Mouse (Mus musculus) liver, postnatal 0 days (tissue): ENCODE data around the gene Dbndd2. TPM values are rescaled to one million over a fixed set of nuclear protein-coding genes. Genes with fewer than 3 reads are reported as not detected.

Experiments used
- ATAC-seq: fragments of 200-750 bp; cut with Nextera tagmentation; 2 replicates; pipeline ENCODE4 v1.8.0; 2017; ENCODE audit warnings: mild to moderate bottlenecking, moderate library complexity
- DNase-seq: peaks from one replicate; pipeline ENCODE4 v3.0.0-alpha.2; 2016
- H3K27ac ChIP-seq: fragments of 300-500 bp; sonication (generic); 2 replicates; pipeline ENCODE4 v1.5.1; 2014; ENCODE audit warnings: antibody characterized with exemption, moderate library complexity, mild to moderate bottlenecking, low read depth
- H3K27me3 ChIP-seq: fragments of 300-500 bp; sonication (generic); 2 replicates; pipeline ENCODE4 v1.6.1; 2014; ENCODE audit warnings: low read length, control low read depth, mixed read lengths; ENCODE audit not compliant: insufficient read depth
- H3K36me3 ChIP-seq: fragments of 300-500 bp; sonication (generic); replicated peaks from 2 replicates; pipeline ENCODE4 v1.6.1; 2014; ENCODE audit warnings: mild to moderate bottlenecking, control low read depth, low read length, moderate library complexity, mixed read lengths; ENCODE audit not compliant: insufficient read depth
- H3K4me1 ChIP-seq: fragments of 300-500 bp; sonication (generic); 2 replicates; pipeline ENCODE4 v1.6.1; 2014; ENCODE audit warnings: antibody characterized with exemption, mild to moderate bottlenecking, control low read depth; ENCODE audit not compliant: insufficient read depth
- H3K4me2 ChIP-seq: fragments of 300-500 bp; sonication (generic); 2 replicates; pipeline ENCODE4 v1.6.1; 2014; ENCODE audit warnings: low read depth, mild to moderate bottlenecking, low read length, moderate library complexity, mixed read lengths
- H3K4me3 ChIP-seq: fragments of 300-500 bp; sonication (generic); 2 replicates; pipeline ENCODE4 v1.5.1; 2014; ENCODE audit warnings: low read depth, low read length
- H3K9ac ChIP-seq: fragments of 300-500 bp; sonication (generic); replicated peaks from 2 replicates; pipeline ENCODE4 v1.6.1; 2014; ENCODE audit warnings: mild to moderate bottlenecking, moderate library complexity
- H3K9me3 ChIP-seq: fragments of 300-500 bp; sonication (generic); 2 replicates; pipeline ENCODE4 v1.6.1; 2016; ENCODE audit warnings: mild to moderate bottlenecking, control low read depth, low read length, mixed read lengths
- CTCF ChIP-seq: sonication (generic); IDR thresholded peaks from 2 replicates; pipeline ENCODE4 v1.5.1; 2016; ENCODE audit warnings: antibody characterized with exemption, low read depth
- EP300 ChIP-seq: IDR thresholded peaks from 2 replicates; pipeline ENCODE4 v1.6.1; 2016; ENCODE audit warnings: antibody characterized with exemption, low read depth, mild to moderate bottlenecking
- WGBS: fragments of 180-500 bp; shearing (Covaris S2); extraction: QIAGEN DNeasy Blood & Tissue Kit; methylation state at CpG from one replicate; pipeline ENCODE4 v1.1.7; 2014; ENCODE audit not compliant: insufficient replicate concordance; 5-methylcytosine and 5-hydroxymethylcytosine counted together
- polyA plus RNA-seq: library from polyadenylated mRNA; unstranded; fragments of >200 nt; fragmentation: Nextera tagmentation; extraction: Ambion mirVana; gene quantifications from 2 replicates; pipeline ENCODE4 v1.2.1, GENCODE M21; 2015

The Dbndd2 gene
- polyA plus RNA-seq, 1 experiment from 2014 or later, result 2.7 TPM

DNA sequence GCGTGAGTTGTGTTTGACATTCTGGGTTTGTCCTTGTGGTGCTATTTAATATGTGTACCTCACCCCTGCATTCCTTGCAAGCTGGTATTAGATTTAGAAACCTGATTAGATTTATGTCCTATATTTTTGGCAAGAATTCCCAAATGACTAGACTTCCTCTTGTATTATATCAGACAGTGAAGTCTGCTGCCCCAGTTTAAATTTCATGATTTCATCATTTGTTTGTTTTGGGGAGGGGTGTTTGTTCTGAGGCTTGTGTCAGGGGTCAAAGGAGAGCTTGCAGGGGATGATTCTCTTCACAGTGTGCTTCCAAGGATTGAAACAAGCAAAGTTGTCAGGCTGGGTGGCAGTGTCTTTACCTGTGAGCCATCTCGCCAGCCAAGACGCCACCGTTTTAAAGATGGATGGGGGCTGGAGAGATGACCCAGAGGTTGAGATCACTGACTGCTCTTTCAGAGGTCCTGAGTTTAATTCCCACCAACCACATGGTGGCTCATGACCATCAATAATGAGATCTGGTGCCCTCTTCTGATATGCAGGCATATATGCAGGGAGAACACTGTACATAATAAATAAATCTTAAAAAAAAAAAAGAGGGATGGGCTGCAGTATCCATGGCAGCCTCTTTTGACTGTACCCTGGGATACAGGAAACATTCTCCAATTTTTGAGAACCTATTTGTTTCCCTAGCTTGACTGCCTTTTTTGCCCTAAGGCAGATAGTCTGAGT, 19.9 kb downstream of the Dbndd2 start:
- Histone ChIP-seq H3K4me1 (no peaks in the 10 kb centered on the region), H3K36me3 (peaks cover 44% of the 10 kb centered on the region), H3K4me3 (no peak overlapping the region), H3K9ac (no peak overlapping the region), H3K27ac (peak overlapping the region; percentile 66; the same call in 1 of the 2 replicates), H3K27me3 (no peaks in the 10 kb centered on the region), H3K9me3 (peaks cover 10% of the 10 kb centered on the region), H3K4me2 (no peak overlapping the region)
- 60% methylated on average over 4 of the region's 4 CpGs for WGBS
- TF ChIP-seq CTCF, result peak; percentile 34
- TF ChIP-seq EP300, result peak; percentile 57; the same call in 1 of the 2 replicates
- peak; percentile 75 for ATAC-seq
- no peak for DNase-seq

DNA sequence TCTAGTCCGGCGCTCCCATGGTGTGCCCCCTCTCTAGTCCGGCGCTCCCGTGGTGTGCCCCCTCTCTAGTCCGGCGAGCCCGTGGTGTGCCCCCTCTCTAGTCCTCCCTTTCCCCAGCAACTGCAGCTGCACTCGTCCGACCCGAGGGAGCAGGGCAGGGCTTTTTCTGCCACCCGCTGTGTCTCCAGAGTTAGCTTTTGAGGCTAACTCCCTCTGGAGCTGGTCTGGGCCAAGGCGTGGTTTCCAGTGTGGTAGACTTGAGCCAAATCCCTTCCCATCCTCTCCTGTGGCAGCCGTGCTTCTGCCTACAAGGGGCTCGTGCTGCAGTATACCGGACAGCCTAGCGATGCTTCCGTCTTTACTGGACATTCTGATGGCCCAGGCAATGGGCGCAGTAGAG, 21.9 kb downstream of the Dbndd2 start:
- Histone ChIP-seq H3K4me2 (no peak overlapping the region), H3K9me3 (peaks cover 10% of the 10 kb centered on the region), H3K9ac (no peak overlapping the region), H3K27ac (no peak overlapping the region), H3K36me3 (peaks cover 26% of the 10 kb centered on the region), H3K4me1 (peaks cover 2% of the 10 kb centered on the region; the same call in 1 of the 2 replicates), H3K27me3 (no peaks in the 10 kb centered on the region), H3K4me3 (no peak overlapping the region)
- DNase-seq, result no peak
- 86% methylated on average over 18 of the region's 19 CpGs for WGBS
- ATAC-seq, result no peak
- TF ChIP-seq CTCF (no peak), EP300 (no peak)

DNA sequence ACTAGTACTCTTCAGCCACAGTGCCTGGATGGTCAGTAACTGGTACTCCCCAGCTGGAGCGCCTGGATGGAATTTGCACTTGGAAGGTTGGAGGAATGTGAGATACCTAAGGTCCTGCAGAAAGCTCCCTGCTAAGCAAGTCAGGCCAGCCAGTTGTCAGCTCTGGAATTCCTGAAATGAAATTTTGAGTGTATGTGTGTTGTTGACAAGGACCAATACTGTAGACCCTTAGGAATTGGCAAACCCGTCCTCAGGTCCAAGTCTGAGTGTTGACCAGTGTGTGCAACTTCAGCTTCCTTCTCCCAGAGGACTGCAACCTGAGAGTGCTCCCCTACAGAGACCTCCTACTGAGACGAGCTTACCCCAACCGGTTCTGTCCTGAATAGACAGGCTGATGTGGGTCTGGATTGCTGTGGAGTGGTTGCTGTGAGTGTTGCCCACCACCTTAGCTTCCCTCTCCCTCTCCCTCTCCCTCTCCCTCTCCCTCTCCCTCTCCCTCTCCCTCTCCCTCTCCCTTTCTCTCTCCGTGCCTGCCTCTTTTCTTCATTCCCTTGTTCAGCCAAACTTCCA, 24.8 kb downstream of the Dbndd2 start:
- peaks cover 4% of the 10 kb centered on the region; the same call in 1 of the 2 replicates for H3K4me1 ChIP-seq
- 59% methylated on average over 5 of the region's 5 CpGs for WGBS
- no peaks in the 10 kb centered on the region for H3K27me3 ChIP-seq
- ATAC-seq, result no peak
- DNase-seq, result no peak
- no peaks in the 10 kb centered on the region for H3K9me3 ChIP-seq
- H3K4me3 ChIP-seq, result no peak overlapping the region
- peaks cover 2% of the 10 kb centered on the region; the same call in 1 of the 2 replicates for H3K36me3 ChIP-seq
- TF ChIP-seq CTCF (no peak), EP300 (no peak)
- H3K9ac ChIP-seq, result no peak overlapping the region
- H3K27ac ChIP-seq, result no peak overlapping the region
- no peak overlapping the region for H3K4me2 ChIP-seq

DNA sequence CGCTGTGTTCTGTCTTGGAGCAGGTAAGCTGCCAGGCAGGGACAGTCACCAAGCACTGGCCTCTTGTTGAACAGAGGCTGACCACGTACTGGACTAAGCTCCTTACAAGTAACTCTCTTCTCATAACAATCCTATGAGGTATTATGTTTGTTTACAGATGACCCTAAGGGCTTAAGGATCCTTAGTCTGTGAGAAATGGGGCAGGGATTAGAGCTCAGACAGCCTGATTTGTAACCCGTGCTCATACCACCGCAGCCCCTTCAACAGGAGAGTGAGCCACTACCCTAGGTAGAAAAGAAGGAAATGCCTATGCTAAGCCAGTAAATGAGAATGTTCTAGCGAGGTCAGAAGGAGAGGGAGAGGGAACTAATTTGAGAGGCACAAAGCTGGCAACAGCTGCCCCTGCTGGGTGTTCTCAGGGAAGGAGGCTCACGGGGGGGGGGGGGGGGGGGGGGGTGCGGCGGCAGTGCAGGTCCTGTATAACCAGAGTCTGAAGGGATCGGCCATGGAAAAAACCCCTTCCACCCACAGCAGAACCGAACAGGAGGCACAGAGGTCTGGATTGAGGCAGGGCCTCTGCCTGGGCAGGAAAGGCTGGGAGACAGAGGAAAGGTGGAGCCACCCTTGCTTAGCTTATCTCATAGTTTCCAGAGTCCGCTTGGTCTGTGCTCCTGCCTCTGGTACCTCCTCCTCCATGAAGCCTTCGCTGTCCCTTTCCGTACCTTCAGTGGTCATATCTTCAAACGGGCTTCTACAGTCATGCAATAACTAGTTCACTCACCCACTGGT, 26.4 kb downstream of the Dbndd2 start:
- 0 out of 2 replicates have a peak, but pooled peaks have one; percentile 11 for ATAC-seq
- 50% methylated on average over 11 of the region's 14 CpGs for WGBS
- H3K4me3 ChIP-seq, result no peak overlapping the region
- H3K4me1 ChIP-seq, result peaks cover 4% of the 10 kb centered on the region; the same call in 1 of the 2 replicates
- TF ChIP-seq EP300, result no peak
- no peak for TF ChIP-seq CTCF
- H3K27ac ChIP-seq, result no peak overlapping the region
- H3K4me2 ChIP-seq, result no peak overlapping the region
- H3K9me3 ChIP-seq, result no peaks in the 10 kb centered on the region
- no peak for DNase-seq
- H3K36me3 ChIP-seq, result no peaks in the 10 kb centered on the region
- H3K9ac ChIP-seq, result no peak overlapping the region
- no peaks in the 10 kb centered on the region for H3K27me3 ChIP-seq

DNA sequence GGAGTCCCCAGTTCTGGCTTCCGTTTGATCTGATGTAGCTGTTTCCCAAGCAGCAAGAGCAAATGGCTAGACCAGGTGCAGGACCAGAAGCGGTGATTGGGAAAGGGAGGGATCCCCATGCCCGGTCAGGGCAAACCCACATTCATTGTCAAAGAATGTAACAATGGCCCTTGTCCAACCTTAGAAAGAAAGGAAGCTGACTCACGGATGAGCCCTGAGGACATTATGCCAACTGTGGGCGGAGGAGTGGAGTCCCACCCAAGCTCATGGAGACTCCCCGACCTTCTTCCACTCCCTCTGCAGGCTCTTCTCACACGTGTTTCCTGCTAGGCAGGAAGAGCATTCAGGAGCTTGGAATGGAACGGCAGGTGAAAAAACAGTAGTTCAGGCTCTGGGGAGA, 27.5 kb downstream of the Dbndd2 start:
- no peak overlapping the region for H3K4me3 ChIP-seq
- ATAC-seq (no peak; the same call in 1 of the 2 replicates), DNase-seq (no peak)
- H3K9me3 ChIP-seq, result no peaks in the 10 kb centered on the region
- no peaks in the 10 kb centered on the region for H3K36me3 ChIP-seq
- no peak overlapping the region for H3K27ac ChIP-seq
- H3K27me3 ChIP-seq, result no peaks in the 10 kb centered on the region
- peaks cover 4% of the 10 kb centered on the region; the same call in 1 of the 2 replicates for H3K4me1 ChIP-seq
- no peak overlapping the region for H3K4me2 ChIP-seq
- WGBS, result 59% methylated on average over 8 of the region's 8 CpGs
- no peak overlapping the region for H3K9ac ChIP-seq
- no peak for TF ChIP-seq EP300
- TF ChIP-seq CTCF, result no peak

DNA sequence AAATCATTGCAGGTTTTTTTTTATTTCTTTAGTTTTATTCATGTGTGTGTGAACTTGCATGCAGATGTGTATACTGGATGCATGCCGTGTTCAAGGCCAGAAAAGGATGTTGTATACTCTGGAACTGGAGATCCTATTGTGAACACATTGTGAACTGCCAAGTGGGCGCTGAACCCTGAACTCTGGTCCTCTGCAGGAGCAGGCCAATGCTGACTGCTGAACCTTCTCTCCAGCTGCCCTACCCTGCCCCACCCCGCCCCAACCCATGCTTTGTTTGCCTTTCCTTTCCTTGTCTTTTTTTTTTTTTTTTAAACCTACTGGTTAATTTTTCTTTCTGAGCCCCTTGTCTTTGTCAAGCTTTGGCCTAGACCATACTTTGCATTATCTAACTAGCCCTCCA, 29.0 kb downstream of the Dbndd2 start:
- TF ChIP-seq EP300 (no peak), CTCF (no peak)
- Histone ChIP-seq H3K9me3 (no peaks in the 10 kb centered on the region), H3K4me2 (no peak overlapping the region), H3K27me3 (no peaks in the 10 kb centered on the region), H3K36me3 (no peaks in the 10 kb centered on the region), H3K9ac (no peak overlapping the region), H3K4me3 (no peak overlapping the region), H3K4me1 (peaks cover 4% of the 10 kb centered on the region; the same call in 1 of the 2 replicates), H3K27ac (no peak overlapping the region)
- no peak for DNase-seq
- ATAC-seq, result no peak
- 64% methylated on average over 3 of the region's 3 CpGs for whole genome bisulfite sequencing
